Mouse (Mus musculus) macrophage (primary cell): Measurements from ENCODE around the gene Clpb. TPM values are rescaled to one million over a fixed set of nuclear protein-coding genes. Genes with fewer than 3 reads are reported as not detected.
"Not testable (repeated sequence)": the region's sequence is repeated elsewhere in the genome, so short reads cannot be mapped to it uniquely, and the experiment has no call there.

ENCODE experiments used
- H3K27ac ChIP-seq: fragments of 350-480 bp; formaldehyde crosslinking; 2 replicates; pipeline ENCODE4 v1.9.0; 2021
- H3K36me3 ChIP-seq: fragments of 350-480 bp; formaldehyde crosslinking; 2 replicates; pipeline ENCODE4 v1.9.0; 2021; ENCODE audit errors: inconsistent target
- H3K4me3 ChIP-seq: fragments of 350-480 bp; formaldehyde crosslinking; 2 replicates; pipeline ENCODE4 v1.9.0; 2021; ENCODE audit errors: inconsistent target
- H3K79me2 ChIP-seq: fragments of 350-480 bp; formaldehyde crosslinking; 2 replicates; pipeline ENCODE4 v1.9.0; 2021; ENCODE audit errors: inconsistent target
- WGBS: methylation state at CpG from one replicate; pipeline ENCODE4 v1.1.7; 2026; ENCODE audit warnings: inconsistent platforms; ENCODE audit not compliant: missing documents; 5-methylcytosine and 5-hydroxymethylcytosine counted together
- polyA plus RNA-seq: library from polyadenylated mRNA; stranded (reverse); fragments of 250-400 nt; gene quantifications from 3 replicates; pipeline ENCODE4 v1.2.4, GENCODE M21; 2018; ENCODE audit warnings: inconsistent platforms
- total RNA-seq, 78 experiments: library from RNA; depleted of rRNA; stranded (reverse); fragments of 250-400 nt; gene quantifications; 1 replicate in 9 of 78; 2 replicates in 24 of 78; 3 replicates in 43 of 78; 4 replicates in 2 of 78; pipeline ENCODE4 v1.2.4; 2018; ENCODE audit warnings: inconsistent platforms in 56 of 78

Gene Clpb
- total RNA-seq (2018; cell fraction: chromatin; rRNA removed) = 10 to 100 TPM in 21 of 26 experiments, 1 to 10 TPM in 5; 2.6 to 36.8 (median 18.4) TPM
- 10 to 100 TPM in 20 of 26 experiments, 1 to 10 TPM in 6; 8.6 to 14.6 (median 11.7) TPM for total RNA-seq (2018; cell fraction: cytosol; rRNA removed)
- total RNA-seq (2018; cell fraction: nucleus; rRNA removed) = 10 to 100 TPM in 15 of 26 experiments, 1 to 10 TPM in 11; 4.5 to 22.8 (median 11.9) TPM
- 11.3 to 15.1 TPM (median 11.4 TPM) in 3 replicates for polyA plus RNA-seq

DNA sequence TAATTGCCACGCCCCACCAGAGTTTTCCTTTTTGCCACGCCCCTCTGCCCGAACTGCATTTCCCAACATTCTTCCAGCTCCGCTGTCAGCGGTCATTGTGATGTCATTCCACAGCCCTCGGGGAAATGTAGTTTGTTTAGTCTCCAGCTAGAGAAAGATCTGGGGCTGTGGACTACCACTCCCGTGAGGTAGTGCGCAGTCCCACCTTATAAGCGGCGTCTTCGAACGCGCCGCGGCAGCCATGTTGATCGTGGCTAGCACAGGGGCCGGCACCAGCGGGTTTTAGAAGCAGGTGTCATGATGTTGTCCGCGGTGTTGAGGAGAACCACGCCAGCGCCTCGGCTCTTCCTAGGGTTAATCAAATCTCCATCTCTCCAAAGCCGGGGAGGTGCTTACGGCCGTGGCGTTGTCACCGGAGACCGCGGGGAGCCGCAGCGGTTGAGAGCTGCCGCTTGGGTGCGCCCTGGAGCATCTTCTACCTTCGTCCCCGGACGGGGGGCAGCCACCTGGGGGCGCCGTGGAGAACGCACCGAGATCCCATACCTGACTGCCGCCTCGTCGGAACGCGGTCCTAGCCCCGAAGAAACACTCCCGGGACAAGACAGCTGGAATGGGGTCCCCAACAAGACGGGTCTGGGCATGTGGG lies at the start of gene Clpb:
Gene Clpb (plus strand): TSS at position 120 of the 646 bp plus-strand sequence.
- no peaks in the 10 kb centered on the region for H3K79me2 ChIP-seq
- under 1% methylated on average over 49 of the region's 49 CpGs for WGBS
- no peaks in the 10 kb centered on the region for H3K36me3 ChIP-seq
- H3K27ac ChIP-seq = no peak within 1 kb of the TSS
- H3K4me3 ChIP-seq = peak within 1 kb of the TSS; percentile 49

DNA sequence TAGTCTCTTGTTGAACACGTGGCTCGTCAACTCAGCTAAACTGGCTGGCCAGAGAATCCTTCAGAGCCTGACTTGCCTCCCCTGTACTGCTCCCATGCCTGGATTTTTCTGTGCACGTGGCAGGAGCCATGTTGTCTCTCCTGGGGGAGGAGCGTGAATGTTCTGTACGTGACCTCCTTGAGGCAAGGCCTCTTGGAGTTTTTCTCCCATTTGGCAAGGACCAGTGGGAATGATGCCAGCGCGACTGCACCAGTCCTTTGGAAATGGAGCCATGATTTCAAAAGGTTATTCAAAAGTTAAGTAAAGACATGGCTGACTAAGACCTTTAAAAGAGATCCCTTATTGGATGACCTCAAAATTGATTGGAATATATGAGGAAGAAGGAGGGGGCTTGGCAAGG lies 48.0 kb upstream of the Clpb start:
- Histone ChIP-seq H3K79me2 (no peaks in the 10 kb centered on the region), H3K36me3 (no peaks in the 10 kb centered on the region), H3K27ac (no peak overlapping the region), H3K4me3 (no peak overlapping the region)
- 91% methylated on average over 7 of the region's 7 CpGs for WGBS

DNA sequence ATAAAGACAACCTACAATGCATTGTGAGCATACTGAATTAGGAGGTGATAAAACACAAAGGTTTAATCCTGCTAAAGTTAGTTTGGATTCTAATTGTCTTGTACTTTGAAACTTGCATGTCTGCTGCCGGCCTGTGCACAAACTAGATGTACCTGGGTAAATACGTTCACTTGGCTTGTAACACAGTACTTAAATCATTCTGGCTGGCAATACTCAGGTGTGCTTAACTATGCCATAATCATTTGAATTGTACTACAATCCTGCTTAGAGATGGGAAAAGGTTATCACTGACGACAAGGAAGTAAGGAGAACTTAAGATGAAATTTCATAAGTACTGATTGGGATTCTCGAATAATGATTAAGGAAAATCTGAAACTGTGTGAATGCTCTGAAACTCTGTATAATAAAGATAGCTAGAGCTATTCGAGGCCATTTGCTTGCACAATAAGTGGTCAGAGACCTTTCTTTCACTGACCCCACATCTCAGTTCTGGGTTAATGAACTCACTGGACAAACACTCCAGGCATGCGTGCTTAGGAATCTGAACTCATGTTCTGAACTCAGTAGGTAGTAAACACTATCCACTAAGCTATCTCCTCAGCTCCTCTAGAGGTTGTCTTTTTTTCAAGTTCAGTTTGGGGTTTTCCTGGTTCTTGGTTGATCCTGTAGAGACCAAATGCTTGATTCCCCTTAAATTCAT lies 47.1 kb upstream of the Clpb start:
- Histone ChIP-seq H3K27ac (no peak overlapping the region), H3K36me3 (no peaks in the 10 kb centered on the region), H3K4me3 (no peak overlapping the region), H3K79me2 (no peaks in the 10 kb centered on the region)
- 89% methylated on average over 6 of the region's 6 CpGs for WGBS

DNA sequence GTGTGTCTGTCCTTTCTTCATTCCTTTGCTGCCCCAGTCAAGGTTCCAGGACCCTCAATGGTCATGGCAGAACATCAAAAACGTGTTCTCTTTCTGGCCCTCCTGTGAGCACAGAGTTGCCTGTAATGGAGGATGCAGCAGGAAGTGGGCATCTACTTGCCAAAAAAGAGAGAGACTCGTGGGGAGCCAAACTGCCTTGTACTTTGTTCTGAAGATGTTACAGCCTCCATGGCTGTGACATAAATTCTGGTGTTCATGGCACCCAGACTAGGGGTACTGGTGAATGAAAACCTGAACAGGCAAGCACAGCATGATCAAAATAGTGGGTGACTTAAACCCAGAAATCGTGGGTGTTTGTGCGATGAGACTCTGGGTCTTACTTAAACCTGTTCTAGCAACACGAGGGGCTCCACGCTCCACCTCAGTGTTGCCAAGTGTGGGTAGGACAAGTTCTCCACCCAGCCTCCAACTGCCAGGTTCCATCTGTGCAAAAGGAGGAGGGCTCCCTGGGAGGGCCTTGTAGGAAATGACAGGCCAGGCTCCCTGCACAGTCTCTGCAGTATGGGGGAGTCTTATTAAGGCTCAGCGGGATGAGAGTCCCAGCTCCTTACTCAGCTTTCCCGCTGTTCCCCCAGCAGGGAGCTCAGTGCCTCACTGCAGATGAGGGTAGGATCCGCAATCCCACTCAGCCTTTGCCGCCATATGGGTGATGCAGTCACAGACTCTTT lies 45.8 kb upstream of the Clpb start:
- Histone ChIP-seq H3K36me3 (no peaks in the 10 kb centered on the region), H3K79me2 (no peaks in the 10 kb centered on the region), H3K27ac (no peak overlapping the region), H3K4me3 (no peak overlapping the region)
- 77% methylated on average over 10 of the region's 10 CpGs for WGBS

DNA sequence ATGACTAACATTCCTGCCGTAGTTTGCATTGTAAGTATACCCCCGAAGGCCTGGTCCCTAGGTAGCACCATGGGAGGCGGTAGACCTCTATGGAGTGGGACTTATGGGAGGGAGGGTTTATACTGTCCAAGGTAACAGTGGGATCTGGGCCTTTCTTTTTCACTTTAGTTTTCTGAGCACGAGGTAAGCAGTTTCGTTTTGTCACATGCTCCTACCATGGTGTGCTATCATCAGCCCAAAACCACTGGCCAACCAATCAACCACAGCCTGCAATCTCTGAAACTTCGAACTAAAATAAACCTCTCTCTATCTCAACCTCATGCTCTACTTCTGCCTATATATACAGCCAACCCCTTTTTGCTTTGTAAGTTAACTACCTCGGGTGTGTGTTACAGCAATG lies 45.2 kb upstream of the Clpb start:
- Histone ChIP-seq H3K27ac (no peak overlapping the region), H3K4me3 (no peak overlapping the region), H3K79me2 (no peaks in the 10 kb centered on the region), H3K36me3 (no peaks in the 10 kb centered on the region)
- 73% methylated on average over 7 of the region's 7 CpGs for WGBS

DNA sequence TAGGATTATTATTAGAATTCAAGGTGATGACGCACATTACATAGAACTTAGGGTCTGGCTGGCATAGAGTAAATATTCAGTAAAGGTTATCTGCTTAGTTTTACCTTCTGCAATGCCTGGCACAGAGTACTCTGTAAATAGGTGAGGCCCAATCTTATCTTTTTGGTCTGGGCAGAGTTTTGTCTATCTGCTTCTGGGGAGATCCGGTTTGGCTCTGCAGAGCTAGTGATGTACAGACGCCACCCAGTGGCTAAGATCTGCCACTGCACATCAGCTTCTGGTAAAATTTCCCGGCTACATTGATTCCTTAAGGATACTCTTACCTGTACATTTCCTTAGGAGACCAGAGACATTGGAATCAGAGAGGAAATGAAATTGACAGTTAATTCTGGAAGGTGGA lies 43.1 kb upstream of the Clpb start:
- H3K36me3 ChIP-seq = no peaks in the 10 kb centered on the region
- no peak overlapping the region for H3K27ac ChIP-seq
- 30% methylated on average over 4 of the region's 4 CpGs for WGBS
- H3K79me2 ChIP-seq = no peaks in the 10 kb centered on the region
- no peak overlapping the region for H3K4me3 ChIP-seq

DNA sequence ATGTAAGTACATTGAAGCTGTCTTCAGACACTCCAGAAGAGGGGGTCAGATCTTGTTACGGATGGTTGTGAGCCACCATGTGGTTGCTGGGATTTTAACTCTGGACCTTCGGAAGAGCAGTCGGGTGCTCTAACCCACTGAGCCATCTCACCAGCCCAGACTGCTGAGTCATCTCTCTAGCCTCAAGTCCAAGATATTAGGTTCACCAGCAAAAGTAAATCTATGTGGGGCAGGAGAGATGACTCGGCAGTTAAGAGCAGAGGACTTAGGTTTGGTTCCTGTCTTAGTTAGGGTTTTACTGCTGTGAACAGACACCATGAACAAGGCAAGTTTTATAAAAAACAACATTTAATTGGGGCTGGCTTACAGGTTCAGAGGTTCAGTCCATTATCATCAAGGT lies 41.6 kb upstream of the Clpb start:
- 34% methylated on average over 4 of the region's 4 CpGs for WGBS
- H3K36me3 ChIP-seq, H3K27ac ChIP-seq, H3K79me2 ChIP-seq, H3K4me3 ChIP-seq: not testable (repeated sequence)

DNA sequence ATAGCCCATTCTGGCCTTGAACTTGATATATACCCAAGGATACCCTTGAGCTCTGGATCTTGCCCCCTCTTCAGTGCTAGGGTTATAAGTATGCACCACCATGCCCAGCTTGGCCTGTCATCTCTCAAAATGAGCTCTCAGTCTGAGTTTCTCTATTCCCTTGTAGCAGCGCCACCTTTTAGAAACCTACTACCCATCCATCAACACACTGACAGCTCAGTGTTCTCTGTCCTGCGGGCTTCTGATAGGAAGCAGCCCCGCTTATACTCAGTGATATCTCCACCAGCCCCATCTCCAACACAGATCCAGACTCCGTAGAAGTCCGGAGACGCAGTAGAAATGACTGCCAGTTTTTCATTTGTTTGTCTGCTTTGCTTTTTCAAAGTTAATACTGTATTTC lies 39.1 kb upstream of the Clpb start:
- H3K4me3 ChIP-seq = no peak overlapping the region
- no peak overlapping the region for H3K27ac ChIP-seq
- H3K79me2 ChIP-seq = no peaks in the 10 kb centered on the region
- WGBS = 34% methylated on average over 6 of the region's 6 CpGs
- H3K36me3 ChIP-seq = no peaks in the 10 kb centered on the region

DNA sequence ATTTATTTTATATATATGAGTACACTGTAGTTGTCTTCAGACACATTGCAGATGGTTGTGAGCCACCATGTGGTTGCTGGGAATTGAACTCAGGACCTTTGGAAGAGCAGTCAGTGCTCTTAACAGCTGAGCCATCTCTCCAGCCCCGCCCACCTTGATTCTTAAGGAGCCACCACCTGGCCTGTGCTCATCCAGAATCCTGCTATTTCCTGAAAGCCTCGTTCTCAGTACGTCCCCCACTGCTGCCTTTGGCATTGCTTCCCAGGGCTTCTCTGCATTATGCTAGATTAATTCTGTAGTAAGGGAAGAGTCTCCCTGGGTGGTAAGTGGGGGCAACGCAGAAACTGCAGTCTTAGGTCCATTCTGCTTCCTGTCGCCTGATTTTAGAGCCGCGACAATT lies 36.3 kb upstream of the Clpb start:
- H3K79me2 ChIP-seq, H3K27ac ChIP-seq, H3K4me3 ChIP-seq, H3K36me3 ChIP-seq: not testable (repeated sequence)
- 90% methylated on average over 7 of the region's 7 CpGs for WGBS

DNA sequence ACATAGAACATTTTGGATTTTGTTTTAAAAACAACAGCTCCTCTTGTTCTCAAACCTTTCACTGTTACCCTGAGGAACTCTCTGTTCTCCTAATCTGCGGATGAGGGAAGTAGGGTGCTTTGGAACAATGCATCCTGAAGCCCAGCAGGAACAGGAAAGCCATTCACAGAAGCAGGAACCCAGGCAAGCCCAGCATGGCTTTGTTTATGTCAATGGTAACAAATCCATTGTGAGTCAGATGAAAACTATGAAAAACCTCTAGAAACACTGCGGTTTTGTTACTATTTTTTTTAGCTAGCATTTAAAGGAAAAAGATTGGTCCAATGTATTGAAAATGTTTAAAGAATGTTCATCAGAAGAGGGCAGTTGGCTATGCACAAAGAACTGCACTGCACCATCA lies 35.0 kb upstream of the Clpb start:
- H3K79me2 ChIP-seq = no peaks in the 10 kb centered on the region
- 46% methylated on average over 2 of the region's 2 CpGs for WGBS
- H3K36me3 ChIP-seq = no peaks in the 10 kb centered on the region
- H3K4me3 ChIP-seq = no peak overlapping the region
- H3K27ac ChIP-seq = no peak overlapping the region

DNA sequence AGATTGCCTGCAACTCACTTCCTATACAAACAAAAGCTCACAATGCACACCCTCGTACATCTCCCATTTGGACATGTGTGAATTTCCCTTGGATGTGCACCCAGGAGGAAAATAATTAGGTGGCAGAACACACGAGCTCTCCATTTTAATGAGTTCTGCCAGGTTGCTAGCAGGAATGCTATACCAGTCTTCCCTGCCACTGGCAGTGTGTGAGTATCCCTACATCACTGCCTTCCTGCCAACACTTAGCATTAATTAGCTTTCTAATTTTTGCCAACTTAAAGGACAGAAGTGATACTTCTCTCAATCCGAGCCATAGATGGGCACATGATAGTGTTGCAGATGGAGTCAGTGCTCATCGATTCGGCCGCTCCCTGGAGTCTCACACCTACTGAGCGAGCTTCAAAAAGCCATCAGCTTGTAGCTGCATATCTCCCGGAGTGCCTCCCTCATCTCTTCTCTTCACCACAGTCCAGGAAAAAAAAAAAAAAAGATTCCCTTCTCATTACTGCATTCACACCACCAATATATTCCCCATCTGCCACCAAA lies 29.7 kb upstream of the Clpb start:
- H3K36me3 ChIP-seq = no peaks in the 10 kb centered on the region
- no peak overlapping the region for H3K27ac ChIP-seq
- WGBS = 96% methylated on average over 8 of the region's 8 CpGs

DNA sequence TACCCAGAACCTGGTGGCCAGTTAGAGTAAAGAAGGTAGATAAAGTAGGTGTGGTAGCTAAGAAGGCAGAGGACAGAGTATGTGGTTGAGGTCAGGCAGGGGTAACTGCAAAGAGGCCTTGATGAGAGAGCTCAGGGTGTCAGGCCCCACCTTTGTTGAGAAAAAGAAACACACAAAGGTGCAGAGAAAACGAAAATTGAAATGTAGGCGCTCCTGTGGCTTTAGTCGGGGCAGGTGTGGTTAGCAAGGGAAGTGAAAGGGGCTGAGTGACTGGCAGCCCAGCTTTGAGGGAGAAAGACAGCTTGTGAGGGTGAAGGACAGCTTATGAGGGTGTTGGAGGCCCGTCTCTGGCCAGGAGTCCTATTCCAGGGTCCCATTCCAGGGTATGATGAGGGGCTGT lies 28.9 kb upstream of the Clpb start:
- 17% methylated on average over 4 of the region's 4 CpGs for WGBS
- H3K4me3 ChIP-seq = no peak overlapping the region
- no peaks in the 10 kb centered on the region for H3K36me3 ChIP-seq
- H3K27ac ChIP-seq = no peak overlapping the region
- no peaks in the 10 kb centered on the region for H3K79me2 ChIP-seq

More for the DNA sequence above, 29.7 kb upstream of the Clpb start:
- no peak overlapping the region for H3K4me3 ChIP-seq
- H3K79me2 ChIP-seq = no peaks in the 10 kb centered on the region

DNA sequence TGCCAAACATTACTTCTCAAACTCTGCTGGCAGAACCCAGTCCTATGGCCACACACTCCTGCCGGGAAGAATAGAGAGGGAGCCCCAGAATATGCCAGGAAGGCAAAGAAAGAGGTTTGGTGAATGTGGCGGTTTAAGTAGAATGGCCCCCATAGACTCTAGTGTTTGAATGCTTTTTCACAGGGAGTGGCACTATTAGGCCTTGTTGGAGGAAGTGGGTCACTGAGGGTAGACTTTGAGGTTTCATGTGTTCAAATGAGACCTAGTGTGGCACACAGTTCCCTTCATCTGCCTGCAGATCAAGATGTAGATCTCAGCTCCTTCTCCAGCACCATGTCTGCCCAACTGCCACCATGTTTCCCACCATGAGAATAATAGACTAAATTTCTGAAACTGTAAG lies 27.4 kb upstream of the Clpb start:
- H3K27ac ChIP-seq = no peak overlapping the region

DNA sequence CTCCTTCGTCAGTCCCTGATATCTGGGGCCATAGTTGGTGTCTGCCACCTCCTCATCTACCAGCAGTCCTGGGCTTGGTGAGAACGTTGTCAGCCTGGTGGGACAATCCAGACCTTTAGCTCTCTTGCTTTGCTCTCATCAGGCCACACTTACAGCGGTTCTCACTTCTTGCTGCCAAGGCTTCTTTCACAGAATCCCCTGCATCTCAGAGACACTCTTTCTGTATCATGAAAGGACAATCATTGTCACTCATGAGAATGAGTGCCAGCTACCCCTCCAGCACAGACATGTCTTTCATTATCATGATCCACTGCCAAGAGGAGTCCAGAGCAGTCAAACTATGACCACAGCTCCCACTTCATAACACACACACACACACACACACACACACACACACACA lies 19.6 kb upstream of the Clpb start:
- Histone ChIP-seq H3K79me2 (no peaks in the 10 kb centered on the region), H3K4me3 (no peak overlapping the region), H3K27ac (no peak overlapping the region), H3K36me3 (no peaks in the 10 kb centered on the region)
- WGBS = 89% methylated on average over 3 of the region's 3 CpGs

More for the DNA sequence above, 27.4 kb upstream of the Clpb start:
- Histone ChIP-seq H3K36me3 (no peaks in the 10 kb centered on the region), H3K4me3 (no peak overlapping the region), H3K79me2 (no peaks in the 10 kb centered on the region)
- WGBS = 94% methylated on average over 2 of the region's 2 CpGs
